Mouse (Mus musculus): Measurements from ENCODE around the gene Gskip.

- TF ChIP-seq CTCF (conservative IDR thresholded peaks at IDR 0.05; ENCODE audit: low read length) (no peak), POU5F1 (IDR thresholded peaks at IDR 0.05; ENCODE audit: borderline replicate concordance, low read length) (no peak)
Observed at GRCm38 (mm10) chr12:105705799-105706487, 21.3 kb downstream of the Gskip start, which contains the start of gene Ak7.
